Mouse (Mus musculus) megakaryocyte, embryonic 14.5 days (primary cell): ENCODE measurements around the gene Pds5a. TPM values are rescaled to one million over a fixed set of nuclear protein-coding genes. Genes with fewer than 3 reads are reported as not detected.
"Not testable (repeated sequence)": the region's sequence is repeated elsewhere in the genome, so short reads cannot be mapped to it uniquely, and the experiment has no call there.

Source experiments
- H3K27me3 ChIP-seq: replicated peaks from 2 replicates; pipeline ENCODE3; 2012; ENCODE audit warnings: inconsistent platforms
- H3K36me3 ChIP-seq: replicated peaks from 2 replicates; pipeline ENCODE3; 2012; ENCODE audit warnings: low read length, inconsistent platforms, mixed read lengths
- H3K4me1 ChIP-seq: 2 replicates; pipeline ENCODE4 v1.6.1; 2012; ENCODE audit warnings: inconsistent platforms
- H3K4me3 ChIP-seq: replicated peaks from 2 replicates; pipeline ENCODE3; 2012; ENCODE audit warnings: moderate library complexity, mild to moderate bottlenecking, inconsistent platforms
- H3K9me3 ChIP-seq: 2 replicates; pipeline ENCODE4 v1.6.1; 2012; ENCODE audit warnings: inconsistent platforms
- FLI1 ChIP-seq: IDR thresholded peaks from 2 replicates; pipeline ENCODE4 v1.6.1; 2012; ENCODE audit warnings: low read length, inconsistent platforms, mixed read lengths
- GATA1 ChIP-seq: IDR thresholded peaks from 3 replicates; pipeline ENCODE4 v1.6.1; 2012; ENCODE audit warnings: mixed read lengths, low read length, inconsistent platforms, borderline replicate concordance
- polyA plus RNA-seq: library from polyadenylated mRNA; stranded (reverse); fragments of >175 nt; gene quantifications from 2 replicates; pipeline ENCODE4 v1.2.3, GENCODE M21; 2012; ENCODE audit warnings: low replicate concordance; ENCODE audit not compliant: insufficient read depth

Gene Pds5a
- polyA plus RNA-seq, 1 experiment: 1.8 TPM

DNA sequence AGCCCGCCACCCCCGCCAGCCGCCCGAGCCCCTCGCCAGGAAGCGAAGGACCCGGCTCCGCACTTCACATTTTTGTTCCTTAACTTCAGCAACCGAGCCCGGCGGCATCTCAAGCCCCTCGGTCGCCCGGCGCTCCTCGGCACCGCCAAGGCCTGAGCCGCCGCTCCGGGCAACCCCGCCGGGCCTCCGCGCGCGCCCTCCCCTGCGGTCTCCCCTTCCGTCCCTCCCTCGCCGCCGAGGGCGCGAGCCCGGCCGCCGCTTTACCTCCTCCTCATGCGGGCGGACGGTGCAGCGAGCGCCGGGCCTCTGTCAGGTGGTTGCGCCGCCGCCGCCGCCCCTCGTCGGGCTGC is 612 bp downstream of the Pds5a start:
- Histone ChIP-seq H3K27me3 (no peaks in the 10 kb centered on the region), H3K4me1 (peaks cover 35% of the 10 kb centered on the region), H3K9me3 (no peaks in the 10 kb centered on the region), H3K36me3 (peaks cover 29% of the 10 kb centered on the region), H3K4me3 (peak overlapping the region; percentile 95)
- TF ChIP-seq FLI1 (no peak), GATA1 (no peak)

- Histone ChIP-seq H3K27me3 (no peaks in the 10 kb centered on the region), H3K4me1 (peaks cover 35% of the 10 kb centered on the region), H3K4me3 (peak overlapping the region; percentile 95), H3K9me3 (no peaks in the 10 kb centered on the region), H3K36me3 (peaks cover 34% of the 10 kb centered on the region)
- TF ChIP-seq FLI1: no peak
- no peak for TF ChIP-seq GATA1
Observed at GRCm38 (mm10) chr5:65696821-65697485, 1.1 kb downstream of the Pds5a start.

GRCm38 (mm10) chr5:65694076-65694475 is 4.0 kb downstream of the Pds5a start:
- not testable (repeated sequence) for H3K9me3 ChIP-seq, H3K4me3 ChIP-seq, H3K27me3 ChIP-seq
- Histone ChIP-seq H3K4me1 (peaks cover 43% of the 10 kb centered on the region), H3K36me3 (peaks cover 50% of the 10 kb centered on the region)

DNA sequence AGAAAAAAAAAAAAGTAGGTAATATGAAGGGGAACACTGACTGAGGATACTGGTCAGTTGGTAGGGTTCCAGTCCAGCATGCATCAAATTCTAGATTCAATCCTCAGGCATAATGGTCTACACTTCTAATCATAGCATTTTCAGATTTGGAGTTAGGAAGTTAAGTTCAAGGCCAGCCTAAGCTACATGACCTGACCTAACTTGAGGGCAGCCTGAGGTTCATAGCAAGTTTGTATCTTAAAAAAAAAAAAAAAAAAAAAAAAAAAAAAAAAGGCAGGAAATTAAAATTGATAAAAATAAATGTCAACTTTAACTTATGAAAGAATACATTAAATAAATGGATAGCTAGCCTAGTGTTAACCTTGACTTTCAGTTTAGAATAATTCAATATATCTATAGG is 5.1 kb downstream of the Pds5a start:
- Histone ChIP-seq H3K4me1 (peaks cover 45% of the 10 kb centered on the region), H3K27me3 (no peaks in the 10 kb centered on the region), H3K4me3 (no peak overlapping the region), H3K9me3 (no peaks in the 10 kb centered on the region), H3K36me3 (peaks cover 57% of the 10 kb centered on the region)
- TF ChIP-seq GATA1 (no peak), FLI1 (no peak)

DNA sequence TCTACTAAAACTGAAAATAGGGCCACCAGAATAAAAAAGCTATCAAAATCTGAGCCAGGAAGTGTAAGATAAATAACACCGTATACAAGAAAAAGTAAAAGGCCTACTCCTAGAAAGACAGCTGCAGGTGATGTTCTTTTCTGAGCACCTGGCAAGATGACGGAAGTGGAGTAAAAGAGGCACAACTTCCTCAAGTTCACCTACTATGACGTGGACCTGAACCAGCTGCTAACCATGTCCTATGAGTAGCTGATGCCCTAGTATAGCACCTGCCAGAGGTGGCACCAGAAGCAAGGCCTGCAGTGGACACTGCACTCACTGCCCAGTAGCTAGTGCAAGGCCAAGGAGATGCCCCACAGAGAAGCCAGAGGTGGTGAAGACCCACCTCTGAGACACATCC is 9.3 kb downstream of the Pds5a start:
- Histone ChIP-seq H3K9me3 (no peaks in the 10 kb centered on the region), H3K4me1 (peaks cover 40% of the 10 kb centered on the region), H3K36me3 (peaks cover 71% of the 10 kb centered on the region), H3K4me3 (no peak overlapping the region), H3K27me3 (no peaks in the 10 kb centered on the region)
- TF ChIP-seq FLI1 (no peak), GATA1 (no peak)

GRCm38 (mm10) chr5:65686806-65687205 is 11.3 kb downstream of the Pds5a start:
- Histone ChIP-seq H3K27me3 (no peaks in the 10 kb centered on the region), H3K4me3 (no peak overlapping the region), H3K9me3 (no peaks in the 10 kb centered on the region), H3K36me3 (peaks cover 65% of the 10 kb centered on the region), H3K4me1 (peaks cover 41% of the 10 kb centered on the region)
- TF ChIP-seq GATA1: no peak
- no peak for TF ChIP-seq FLI1

DNA sequence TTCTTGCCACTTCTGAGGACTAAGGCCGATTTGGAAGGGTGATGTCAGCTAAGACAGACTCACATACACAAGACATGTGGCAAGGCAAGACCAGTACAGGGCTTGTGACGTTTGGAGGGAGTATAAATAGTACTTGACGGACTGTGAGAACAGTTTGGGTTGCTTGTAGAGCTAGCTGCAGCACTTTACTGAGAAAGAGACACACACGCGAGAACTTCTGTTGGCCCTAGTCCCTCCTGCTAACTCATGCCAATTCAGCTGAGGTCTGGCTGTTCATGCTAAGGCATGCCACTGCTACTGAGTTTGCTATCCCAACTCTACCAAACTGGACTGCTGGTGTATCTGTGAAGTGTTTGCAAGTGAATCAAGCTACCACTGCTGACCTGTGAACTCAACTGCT is 19.2 kb downstream of the Pds5a start:
- Histone ChIP-seq H3K27me3 (no peaks in the 10 kb centered on the region), H3K4me1 (peaks cover 34% of the 10 kb centered on the region), H3K9me3 (no peaks in the 10 kb centered on the region), H3K36me3 (peaks cover 70% of the 10 kb centered on the region), H3K4me3 (peak overlapping the region; percentile 19)
- no peak for TF ChIP-seq FLI1
- TF ChIP-seq GATA1: no peak

GRCm38 (mm10) chr5:65672162-65672561 is 25.9 kb downstream of the Pds5a start:
- H3K9me3 ChIP-seq: no peaks in the 10 kb centered on the region
- H3K27me3 ChIP-seq: no peaks in the 10 kb centered on the region
- no peak overlapping the region for H3K4me3 ChIP-seq
- no peak for TF ChIP-seq GATA1
- TF ChIP-seq FLI1: no peak
- H3K4me1 ChIP-seq: peaks cover 59% of the 10 kb centered on the region
- H3K36me3 ChIP-seq: peaks cover 52% of the 10 kb centered on the region

DNA sequence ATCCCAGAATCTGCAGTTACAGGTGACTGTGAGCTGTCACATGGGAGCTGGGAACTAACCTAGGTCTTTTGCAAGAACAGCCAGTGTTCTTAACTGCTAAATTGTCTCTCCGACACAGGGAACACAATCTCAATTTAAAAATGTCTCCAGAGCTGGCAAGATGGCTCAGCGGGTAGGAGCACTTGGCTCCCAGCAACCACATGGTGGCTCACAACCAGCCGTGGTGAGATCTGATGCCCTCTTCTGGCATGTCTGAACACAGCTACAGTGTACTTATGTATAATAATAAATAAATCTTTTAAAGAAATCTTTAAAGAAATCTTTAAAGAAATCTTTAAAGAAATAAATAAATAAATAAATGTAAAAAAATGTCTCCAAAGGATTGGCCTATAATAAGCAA is 30.4 kb downstream of the Pds5a start:
- H3K27me3 ChIP-seq: no peaks in the 10 kb centered on the region
- peaks cover 59% of the 10 kb centered on the region for H3K4me1 ChIP-seq
- H3K9me3 ChIP-seq: no peaks in the 10 kb centered on the region
- TF ChIP-seq FLI1: no peak
- TF ChIP-seq GATA1: no peak
- H3K36me3 ChIP-seq: peaks cover 42% of the 10 kb centered on the region
- no peak overlapping the region for H3K4me3 ChIP-seq

GRCm38 (mm10) chr5:65665370-65665769 is 32.7 kb downstream of the Pds5a start:
- Histone ChIP-seq H3K27me3 (no peaks in the 10 kb centered on the region), H3K4me3 (no peak overlapping the region), H3K36me3 (peaks cover 55% of the 10 kb centered on the region), H3K9me3 (no peaks in the 10 kb centered on the region), H3K4me1 (peaks cover 50% of the 10 kb centered on the region)
- TF ChIP-seq GATA1 (no peak), FLI1 (no peak)

DNA sequence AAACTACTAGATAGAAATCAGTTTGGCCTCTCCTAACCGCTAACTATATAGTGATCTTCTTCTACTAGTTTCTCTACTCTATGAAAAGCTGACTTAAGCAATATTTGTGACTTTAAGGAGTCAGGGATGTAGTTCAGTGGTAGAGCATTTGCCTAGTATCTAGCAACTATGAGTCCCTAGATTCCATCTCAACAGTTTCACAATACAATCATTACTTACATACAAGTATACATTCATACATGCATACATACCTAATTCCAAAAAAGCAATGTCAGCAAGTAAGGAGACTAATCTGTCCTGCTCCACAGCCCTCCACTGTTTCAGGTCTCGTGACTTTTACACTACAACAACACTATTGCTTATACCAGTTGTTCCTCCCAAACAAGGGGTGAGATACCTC is 36.1 kb downstream of the Pds5a start:
- Histone ChIP-seq H3K9me3 (no peaks in the 10 kb centered on the region), H3K27me3 (no peaks in the 10 kb centered on the region), H3K36me3 (peaks cover 70% of the 10 kb centered on the region), H3K4me3 (no peak overlapping the region), H3K4me1 (peaks cover 24% of the 10 kb centered on the region)
- no peak for TF ChIP-seq GATA1
- TF ChIP-seq FLI1: no peak
